Mouse (Mus musculus) liver, adult 2 months (tissue): ENCODE data around the gene Atg10. TPM values are rescaled to one million over a fixed set of nuclear protein-coding genes. Genes with fewer than 3 reads are reported as not detected.

Source experiments
- DNase-seq: peaks from one replicate; pipeline ENCODE4 v3.0.0-alpha.2; 2011; ENCODE audit warnings: low read depth, low spot score; ENCODE audit errors: extremely low read depth
- H3K27ac ChIP-seq: fragments of 200-500 bp; replicated peaks from 2 replicates; pipeline ENCODE4 v1.5.1; 2012; ENCODE audit warnings: low read depth, mild to moderate bottlenecking, control low read depth, inconsistent platforms, low read length; ENCODE audit not compliant: insufficient read depth
- H3K27me3 ChIP-seq: fragments of 200-500 bp; 2 replicates; pipeline ENCODE4 v1.6.1; 2012; ENCODE audit warnings: mild to moderate bottlenecking, moderate library complexity, low read length, inconsistent platforms; ENCODE audit not compliant: control insufficient read depth, insufficient read depth
- H3K36me3 ChIP-seq: fragments of 200-500 bp; 2 replicates; pipeline ENCODE4 v1.6.1; 2012; ENCODE audit warnings: low read length, inconsistent platforms; ENCODE audit not compliant: control insufficient read depth, insufficient read depth
- H3K4me1 ChIP-seq: fragments of 200-500 bp; 2 replicates; pipeline ENCODE4 v1.6.1; 2011; ENCODE audit warnings: low read length; ENCODE audit not compliant: control insufficient read depth, insufficient read depth
- H3K4me3 ChIP-seq: fragments of 200-500 bp; 2 replicates; pipeline ENCODE4 v1.5.1; 2011; ENCODE audit warnings: low read depth, mild to moderate bottlenecking, control low read depth, low read length, moderate library complexity; ENCODE audit not compliant: insufficient read depth
- H3K79me2 ChIP-seq: fragments of 200-500 bp; 2 replicates; pipeline ENCODE4 v1.6.1; 2012; ENCODE audit warnings: inconsistent platforms, mild to moderate bottlenecking, low read length, moderate library complexity; ENCODE audit not compliant: control insufficient read depth, insufficient read depth
- H3K9ac ChIP-seq: fragments of 200-500 bp; 2 replicates; pipeline ENCODE4 v1.6.1; 2012; ENCODE audit warnings: low read depth, mild to moderate bottlenecking, control low read depth, inconsistent platforms, low read length
- CTCF ChIP-seq: fragments of 200-500 bp; IDR thresholded peaks from 2 replicates; pipeline ENCODE4 v1.5.1; 2011; ENCODE audit warnings: low read depth, low read length, control low read depth
- POLR2A ChIP-seq: fragments of 200-500 bp; IDR thresholded peaks from 2 replicates; pipeline ENCODE4 v1.6.1; 2011; ENCODE audit warnings: low read length, control low read depth; ENCODE audit not compliant: insufficient read depth; ENCODE audit errors: extremely low read depth
- WGBS: fragments of 180-500 bp; shearing (Covaris S2); methylation state at CpG from one replicate; pipeline ENCODE4 v1.1.7; 2018; 5-methylcytosine and 5-hydroxymethylcytosine counted together
- polyA plus RNA-seq: library from polyadenylated mRNA; depleted of rRNA; stranded (reverse); fragments of >200 nt; gene quantifications from 2 replicates; pipeline ENCODE4 v1.2.3, GENCODE M21; 2012
- total RNA-seq: library from RNA; depleted of rRNA; stranded (reverse); fragments of >200 nt; gene quantifications from 2 replicates; pipeline ENCODE4 v1.2.3, GENCODE M21; 2014

Atg10 gene
- total and polyA plus RNA-seq, 2 experiments: 0.94 to 5.3 TPM

- Histone ChIP-seq H3K27me3 (no peaks in the 10 kb centered on the region), H3K79me2 (no peaks in the 10 kb centered on the region), H3K4me3 (no peak overlapping the region), H3K4me1 (no peaks in the 10 kb centered on the region), H3K27ac (no peak overlapping the region), H3K36me3 (no peaks in the 10 kb centered on the region), H3K9ac (no peak overlapping the region)
- no peak for DNase-seq
- TF ChIP-seq CTCF (no peak), POLR2A (no peak)
- 88% methylated on average over 10 of the region's 10 CpGs for WGBS
These were observed 253.3 kb downstream of the Atg10 start for GRCm38 (mm10) chr13:90970259-90971017.

DNA sequence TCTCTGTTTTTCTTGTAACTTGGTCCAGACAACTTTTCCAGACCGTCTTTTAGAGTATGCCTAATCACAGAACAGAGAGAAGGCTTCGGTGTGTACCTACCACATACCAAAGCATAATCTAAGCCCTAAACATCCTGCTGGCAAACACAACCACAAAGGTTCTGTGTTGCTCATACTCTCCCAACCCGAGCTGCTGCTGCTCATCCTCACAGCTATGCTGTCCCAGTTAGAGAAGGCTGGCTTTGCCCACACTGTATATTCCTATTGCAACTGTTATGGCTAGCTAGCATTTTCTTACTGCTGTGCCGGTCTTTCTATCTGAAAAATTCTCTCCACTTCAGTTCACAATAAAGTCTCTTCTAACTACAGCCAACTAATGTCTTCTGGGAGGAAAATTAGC, 254.8 kb downstream of the Atg10 start:
- H3K4me3 ChIP-seq: no peak overlapping the region
- WGBS: 79% methylated on average over 4 of the region's 4 CpGs
- no peak for TF ChIP-seq POLR2A
- no peak for TF ChIP-seq CTCF

GRCm38 (mm10) chr13:90967422-90967821, 256.3 kb downstream of the Atg10 start:
- no peaks in the 10 kb centered on the region for H3K27me3 ChIP-seq
- H3K4me1 ChIP-seq: peaks cover 2% of the 10 kb centered on the region; the same call in 1 of the 2 replicates
- no peak overlapping the region for H3K4me3 ChIP-seq
- H3K79me2 ChIP-seq: no peaks in the 10 kb centered on the region
- no peak overlapping the region for H3K27ac ChIP-seq
- no peaks in the 10 kb centered on the region for H3K36me3 ChIP-seq
- TF ChIP-seq CTCF: peak; percentile 81
- TF ChIP-seq POLR2A: no peak
- DNase-seq: peak; percentile 43
- 10% methylated on average over 4 of the region's 4 CpGs for WGBS
- no peak overlapping the region for H3K9ac ChIP-seq

More for the DNA sequence above, 254.8 kb downstream of the Atg10 start:
- H3K79me2 ChIP-seq: no peaks in the 10 kb centered on the region
- no peak overlapping the region for H3K27ac ChIP-seq
- DNase-seq: no peak
- no peaks in the 10 kb centered on the region for H3K36me3 ChIP-seq
- no peak overlapping the region for H3K9ac ChIP-seq
- no peaks in the 10 kb centered on the region for H3K4me1 ChIP-seq
- H3K27me3 ChIP-seq: no peaks in the 10 kb centered on the region

DNA sequence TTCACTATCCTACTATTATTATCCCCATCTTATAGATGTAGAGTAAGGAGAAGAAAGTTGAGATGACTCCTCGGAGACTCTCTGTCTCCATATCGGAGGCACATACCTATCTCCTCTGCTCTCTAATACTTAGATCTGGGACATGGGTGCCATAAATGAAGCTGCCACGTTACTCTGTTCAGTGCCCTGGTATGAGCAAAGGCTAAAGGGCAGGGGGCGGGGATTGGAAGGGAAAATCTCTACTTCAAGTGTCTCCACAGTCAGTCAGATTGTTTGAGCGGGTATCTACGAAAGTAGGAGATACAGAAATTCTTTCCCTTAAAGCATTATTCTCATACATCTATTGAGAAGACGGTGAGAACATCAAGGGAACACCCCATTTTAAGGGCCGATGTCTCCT, 257.8 kb downstream of the Atg10 start:
- TF ChIP-seq POLR2A (no peak), CTCF (no peak)
- Histone ChIP-seq H3K27me3 (no peaks in the 10 kb centered on the region), H3K4me3 (no peak overlapping the region), H3K79me2 (no peaks in the 10 kb centered on the region), H3K9ac (no peak overlapping the region), H3K4me1 (peaks cover 2% of the 10 kb centered on the region; the same call in 1 of the 2 replicates), H3K27ac (no peak overlapping the region), H3K36me3 (no peaks in the 10 kb centered on the region)
- peak; percentile 73 for DNase-seq
- WGBS: 64% methylated on average over 8 of the region's 8 CpGs

GRCm38 (mm10) chr13:90964511-90964910, 259.3 kb downstream of the Atg10 start:
- Histone ChIP-seq H3K4me3 (no peak overlapping the region), H3K79me2 (no peaks in the 10 kb centered on the region), H3K9ac (no peak overlapping the region), H3K4me1 (peaks cover 2% of the 10 kb centered on the region; the same call in 1 of the 2 replicates), H3K27me3 (no peaks in the 10 kb centered on the region), H3K36me3 (no peaks in the 10 kb centered on the region), H3K27ac (no peak overlapping the region)
- TF ChIP-seq CTCF: no peak
- TF ChIP-seq POLR2A: no peak
- WGBS: 48% methylated on average over 4 of the region's 4 CpGs
- DNase-seq: peak; percentile 65
